Mouse (Mus musculus): ENCODE measurements around the gene Csrnp1. TPM values are rescaled to one million over a fixed set of nuclear protein-coding genes. Genes with fewer than 3 reads are reported as not detected.

Csrnp1 gene
- polyA plus RNA-seq, 1 experiment from 2014 or later = 1.9 TPM

DNA sequence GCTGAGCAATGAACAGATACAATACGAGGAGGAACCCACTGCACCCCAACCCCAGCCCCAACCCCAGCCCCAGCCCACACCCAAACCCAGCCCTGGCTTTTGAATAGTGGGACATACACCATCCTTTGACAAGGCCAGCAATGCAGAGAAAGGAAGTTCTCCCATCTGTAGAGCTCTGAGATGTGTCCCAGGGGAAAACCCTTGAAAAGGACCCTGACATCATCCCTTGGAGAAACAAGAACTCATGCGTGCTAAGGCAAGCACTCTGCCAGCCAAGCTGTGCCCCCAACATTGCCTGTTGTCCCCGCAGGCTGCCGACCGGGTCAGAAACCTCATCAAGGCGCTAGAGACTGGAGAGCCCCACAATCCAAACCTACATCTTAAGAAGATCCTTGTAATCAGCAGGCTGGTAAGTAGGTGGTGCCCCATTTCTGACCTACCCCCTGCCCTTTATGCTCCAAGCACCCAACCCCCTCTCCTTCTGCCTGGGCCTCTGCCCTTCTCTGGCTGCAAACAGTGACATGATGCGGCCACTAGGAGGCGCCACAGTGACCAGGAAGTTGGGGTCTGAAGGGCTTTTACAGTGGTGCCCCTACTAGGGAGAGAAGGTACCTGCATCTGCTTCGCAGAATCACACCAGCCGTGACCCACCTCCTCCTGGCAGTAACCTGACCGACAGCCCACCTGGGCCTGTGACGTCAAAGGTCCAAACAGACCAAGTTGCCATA lies 39.1 kb downstream of the Csrnp1 start:
- no peaks in the 10 kb centered on the region for H3K27me3 ChIP-seq (ENCODE audit: control insufficient read depth, insufficient read depth, low read length)
- no peak for ATAC-seq (ENCODE audit: low FRiP score, low TSS enrichment)
- H3K27ac ChIP-seq (ENCODE audit: low read depth, low read length) = no peak overlapping the region
- no peaks in the 10 kb centered on the region for H3K36me3 ChIP-seq (ENCODE audit: control insufficient read depth, insufficient read depth, low read length)
- H3K9ac ChIP-seq (ENCODE audit: low read depth, low read length) = no peak overlapping the region
- H3K9me3 ChIP-seq (ENCODE audit: control insufficient read depth, low read length) = no peaks in the 10 kb centered on the region
- H3K4me1 ChIP-seq (ENCODE audit: control insufficient read depth, insufficient read depth, low read length) = 0 out of 2 replicates have a peak, but pooled peaks cover 3% of the 10 kb centered on the region
- 72% methylated on average over 12 of the region's 12 CpGs for WGBS
- no peak overlapping the region for H3K4me2 ChIP-seq (replicated peaks; ENCODE audit: low read depth, low read length)
- H3K4me3 ChIP-seq (ENCODE audit: low read length) = no peak overlapping the region

DNA sequence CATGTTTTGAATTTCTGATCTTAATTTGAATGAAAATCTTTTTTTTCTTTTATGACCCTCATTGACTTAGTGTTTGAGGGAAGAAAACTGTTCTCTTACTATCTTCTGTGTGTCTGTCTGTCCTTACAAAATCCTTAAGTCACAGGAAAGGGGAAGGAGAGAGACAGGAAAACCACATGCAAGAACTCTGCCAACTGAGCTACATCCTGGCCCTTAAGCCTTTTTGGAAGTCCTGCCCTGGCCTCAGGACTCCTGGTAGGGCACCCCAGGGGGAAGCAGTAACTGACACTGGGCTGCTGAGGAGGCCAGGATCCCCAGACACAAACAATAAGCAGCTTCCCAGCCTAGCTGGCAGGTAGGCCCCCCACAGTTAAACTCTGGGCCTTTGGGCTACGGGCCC lies 41.1 kb downstream of the Csrnp1 start:
- WGBS = 75% methylated on average over 1 of the region's 1 CpGs
- H3K9ac ChIP-seq (ENCODE audit: low read depth, low read length) = no peak overlapping the region
- H3K36me3 ChIP-seq (ENCODE audit: control insufficient read depth, insufficient read depth, low read length) = no peaks in the 10 kb centered on the region
- 0 out of 2 replicates have a peak, but pooled peaks cover under 1% of the 10 kb centered on the region for H3K4me1 ChIP-seq (ENCODE audit: control insufficient read depth, insufficient read depth, low read length)
- no peak for ATAC-seq (ENCODE audit: low FRiP score, low TSS enrichment)
- no peak overlapping the region for H3K4me3 ChIP-seq (ENCODE audit: low read length)
- no peaks in the 10 kb centered on the region for H3K27me3 ChIP-seq (ENCODE audit: control insufficient read depth, insufficient read depth, low read length)
- H3K9me3 ChIP-seq (ENCODE audit: control insufficient read depth, low read length) = no peaks in the 10 kb centered on the region
- H3K4me2 ChIP-seq (replicated peaks; ENCODE audit: low read depth, low read length) = no peak overlapping the region
- H3K27ac ChIP-seq (ENCODE audit: low read depth, low read length) = no peak overlapping the region

DNA sequence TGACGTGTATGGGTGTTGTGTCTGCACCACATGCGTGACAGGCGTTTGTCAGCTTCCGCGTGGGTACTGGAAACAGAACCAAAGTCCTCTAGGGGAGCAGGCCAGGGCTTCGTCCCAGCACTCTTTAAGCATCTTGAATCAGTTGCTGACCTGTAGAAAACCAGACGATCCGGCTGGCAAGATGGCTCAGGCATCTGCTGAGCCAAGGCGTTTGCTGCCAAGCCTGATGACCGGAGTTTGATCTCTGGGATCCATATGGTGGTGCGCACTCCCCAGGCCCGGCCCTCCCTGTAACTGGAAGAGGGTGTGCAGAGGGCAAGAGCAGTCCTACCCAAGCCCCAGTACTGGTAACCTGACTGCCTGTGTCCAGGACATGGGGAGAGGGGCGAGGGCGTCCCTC lies 42.6 kb downstream of the Csrnp1 start:
- ATAC-seq (ENCODE audit: low FRiP score, low TSS enrichment) = no peak

DNA sequence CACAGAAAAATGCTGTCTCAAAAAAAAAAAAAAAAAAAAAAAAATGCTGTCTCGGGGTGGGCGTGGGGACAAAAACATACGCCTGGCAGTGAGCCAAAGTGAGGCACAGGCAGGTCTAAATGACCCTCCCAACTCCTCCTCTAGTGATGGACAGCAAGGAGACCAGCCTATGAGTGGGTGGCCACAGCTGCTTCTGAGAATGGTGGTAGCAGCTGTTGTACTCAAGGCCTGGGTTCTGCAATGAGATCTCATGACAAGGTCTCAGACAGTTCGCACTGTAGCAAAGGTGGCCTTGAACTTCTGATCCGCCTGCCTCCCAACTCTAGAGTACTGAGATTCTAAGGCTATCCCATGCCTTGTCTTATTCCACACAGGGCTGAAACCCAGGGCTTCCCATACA lies 43.1 kb downstream of the Csrnp1 start:
- Histone ChIP-seq H3K4me2 (replicated peaks; ENCODE audit: low read depth, low read length) (no peak overlapping the region), H3K4me1 (ENCODE audit: control insufficient read depth, insufficient read depth, low read length) (peaks cover 6% of the 10 kb centered on the region; the same call in 1 of the 2 replicates), H3K27me3 (ENCODE audit: control insufficient read depth, insufficient read depth, low read length) (no peaks in the 10 kb centered on the region), H3K4me3 (ENCODE audit: low read length) (no peak overlapping the region), H3K27ac (ENCODE audit: low read depth, low read length) (no peak overlapping the region), H3K9ac (ENCODE audit: low read depth, low read length) (no peak overlapping the region), H3K9me3 (ENCODE audit: control insufficient read depth, low read length) (no peaks in the 10 kb centered on the region), H3K36me3 (ENCODE audit: control insufficient read depth, insufficient read depth, low read length) (no peaks in the 10 kb centered on the region)
- no peak for ATAC-seq (ENCODE audit: low FRiP score, low TSS enrichment)
- WGBS = 75% methylated on average over 5 of the region's 5 CpGs

More for the DNA sequence above, 42.6 kb downstream of the Csrnp1 start:
- Histone ChIP-seq H3K27me3 (ENCODE audit: control insufficient read depth, insufficient read depth, low read length) (no peaks in the 10 kb centered on the region), H3K36me3 (ENCODE audit: control insufficient read depth, insufficient read depth, low read length) (no peaks in the 10 kb centered on the region), H3K4me3 (ENCODE audit: low read length) (no peak overlapping the region), H3K9me3 (ENCODE audit: control insufficient read depth, low read length) (no peaks in the 10 kb centered on the region), H3K4me2 (replicated peaks; ENCODE audit: low read depth, low read length) (no peak overlapping the region), H3K4me1 (ENCODE audit: control insufficient read depth, insufficient read depth, low read length) (peaks cover 3% of the 10 kb centered on the region; the same call in 1 of the 2 replicates), H3K27ac (ENCODE audit: low read depth, low read length) (no peak overlapping the region), H3K9ac (ENCODE audit: low read depth, low read length) (no peak overlapping the region)
- 81% methylated on average over 14 of the region's 14 CpGs for WGBS

DNA sequence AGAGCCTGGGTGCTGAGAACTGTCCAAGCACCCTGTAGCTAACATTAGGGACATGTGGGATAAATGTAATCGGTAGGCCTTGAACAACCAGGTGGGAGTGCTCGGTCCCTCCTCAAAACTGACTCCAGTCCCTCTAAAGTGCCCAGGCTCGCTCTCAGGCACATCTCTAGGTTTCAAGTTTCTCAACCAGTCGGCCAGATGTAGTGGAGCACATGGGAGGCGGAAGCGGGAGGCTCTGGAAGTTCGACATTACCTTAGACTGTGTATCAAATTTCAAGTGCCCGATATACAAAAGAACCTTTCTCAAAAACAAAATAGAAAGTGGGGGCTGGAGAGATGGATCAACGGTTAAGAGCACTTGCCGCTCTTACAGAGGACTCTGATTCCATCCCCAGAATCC lies 44.8 kb downstream of the Csrnp1 start:
- WGBS = 28% methylated on average over 10 of the region's 10 CpGs

GRCm38 (mm10) chr9:119938496-119938895 lies 46.0 kb downstream of the Csrnp1 start:
- Histone ChIP-seq H3K9ac (ENCODE audit: low read depth, low read length) (no peak overlapping the region), H3K4me2 (replicated peaks; ENCODE audit: low read depth, low read length) (no peak overlapping the region)
- WGBS = 56% methylated on average over 4 of the region's 4 CpGs

More for the DNA sequence above, 44.8 kb downstream of the Csrnp1 start:
- Histone ChIP-seq H3K9ac (ENCODE audit: low read depth, low read length) (no peak overlapping the region), H3K4me2 (replicated peaks; ENCODE audit: low read depth, low read length) (no peak overlapping the region), H3K4me1 (ENCODE audit: control insufficient read depth, insufficient read depth, low read length) (peaks cover 9% of the 10 kb centered on the region; the same call in 1 of the 2 replicates), H3K27ac (ENCODE audit: low read depth, low read length) (no peak overlapping the region), H3K36me3 (ENCODE audit: control insufficient read depth, insufficient read depth, low read length) (no peaks in the 10 kb centered on the region), H3K9me3 (ENCODE audit: control insufficient read depth, low read length) (no peaks in the 10 kb centered on the region), H3K27me3 (ENCODE audit: control insufficient read depth, insufficient read depth, low read length) (no peaks in the 10 kb centered on the region), H3K4me3 (ENCODE audit: low read length) (no peak overlapping the region)
- ATAC-seq (ENCODE audit: low FRiP score, low TSS enrichment) = no peak

DNA sequence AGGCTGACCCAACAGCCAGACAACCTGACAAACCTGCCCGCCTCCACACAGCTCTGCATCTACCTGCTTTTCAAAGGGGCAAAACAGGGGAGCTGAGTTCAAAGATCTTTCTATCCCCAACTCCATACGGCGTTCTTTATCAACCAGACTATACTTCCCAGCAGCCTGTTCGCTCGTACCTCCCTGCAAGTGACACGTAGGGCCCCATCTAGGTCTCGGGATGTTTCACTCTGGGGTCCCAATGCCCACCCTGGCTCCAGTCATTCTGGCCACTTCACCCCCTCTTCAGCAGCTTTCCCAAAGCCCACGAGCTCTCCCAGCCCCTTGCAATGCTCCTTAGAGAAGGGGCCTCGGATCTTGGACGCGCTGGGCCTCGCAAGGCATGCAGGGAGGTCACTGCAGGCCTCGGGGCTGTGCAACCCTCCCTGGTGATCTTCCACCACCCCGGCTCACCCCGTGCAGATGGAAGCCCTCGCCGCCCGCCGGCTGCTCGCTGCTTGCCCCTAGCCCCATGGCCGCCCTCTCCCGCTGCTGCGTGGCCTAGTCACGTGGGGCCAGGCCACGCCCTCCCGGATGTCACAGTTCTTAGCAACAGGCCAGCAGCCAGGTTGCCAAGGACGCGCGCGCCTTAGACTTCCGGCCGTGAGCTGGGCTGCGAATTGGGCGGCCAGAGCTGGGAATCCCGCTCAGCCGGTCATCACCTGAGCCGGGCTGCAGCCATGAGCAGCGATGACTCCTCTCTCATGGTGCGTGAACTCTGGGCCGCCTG lies 47.3 kb downstream of the Csrnp1 start, which contains the start of the genes Gorasp1 and Ttc21a:
TSS of gene Gorasp1 (minus strand) at position 561 of the 769 bp plus-strand sequence.
TSS of gene Ttc21a (plus strand) at position 602 of the 769 bp plus-strand sequence.
- Histone ChIP-seq H3K4me3 (ENCODE audit: low read length) (peak within 1 kb of the TSS; percentile 59), H3K27me3 (ENCODE audit: control insufficient read depth, insufficient read depth, low read length) (no peaks in the 10 kb centered on the region), H3K4me2 (replicated peaks; ENCODE audit: low read depth, low read length) (peak within 1 kb of the TSS; percentile 85), H3K4me1 (ENCODE audit: control insufficient read depth, insufficient read depth, low read length) (peaks cover 9% of the 10 kb centered on the region; the same call in 1 of the 2 replicates), H3K9ac (ENCODE audit: low read depth, low read length) (peak within 1 kb of the TSS; percentile 78), H3K36me3 (ENCODE audit: control insufficient read depth, insufficient read depth, low read length) (no peaks in the 10 kb centered on the region), H3K9me3 (ENCODE audit: control insufficient read depth, low read length) (no peaks in the 10 kb centered on the region), H3K27ac (ENCODE audit: low read depth, low read length) (peak within 1 kb of the TSS; percentile 44; the same call in 1 of the 2 replicates)
- 5% methylated on average over 40 of the region's 40 CpGs for WGBS
- peak; percentile 96 for ATAC-seq (ENCODE audit: low FRiP score, low TSS enrichment)

More at GRCm38 (mm10) chr9:119938496-119938895, 46.0 kb downstream of the Csrnp1 start:
- H3K4me3 ChIP-seq (ENCODE audit: low read length) = no peak overlapping the region
- H3K27me3 ChIP-seq (ENCODE audit: control insufficient read depth, insufficient read depth, low read length) = no peaks in the 10 kb centered on the region
- H3K36me3 ChIP-seq (ENCODE audit: control insufficient read depth, insufficient read depth, low read length) = no peaks in the 10 kb centered on the region
- ATAC-seq (ENCODE audit: low FRiP score, low TSS enrichment) = no peak
- H3K27ac ChIP-seq (ENCODE audit: low read depth, low read length) = no peak overlapping the region
- H3K4me1 ChIP-seq (ENCODE audit: control insufficient read depth, insufficient read depth, low read length) = peaks cover 9% of the 10 kb centered on the region; the same call in 1 of the 2 replicates
- no peaks in the 10 kb centered on the region for H3K9me3 ChIP-seq (ENCODE audit: control insufficient read depth, low read length)

DNA sequence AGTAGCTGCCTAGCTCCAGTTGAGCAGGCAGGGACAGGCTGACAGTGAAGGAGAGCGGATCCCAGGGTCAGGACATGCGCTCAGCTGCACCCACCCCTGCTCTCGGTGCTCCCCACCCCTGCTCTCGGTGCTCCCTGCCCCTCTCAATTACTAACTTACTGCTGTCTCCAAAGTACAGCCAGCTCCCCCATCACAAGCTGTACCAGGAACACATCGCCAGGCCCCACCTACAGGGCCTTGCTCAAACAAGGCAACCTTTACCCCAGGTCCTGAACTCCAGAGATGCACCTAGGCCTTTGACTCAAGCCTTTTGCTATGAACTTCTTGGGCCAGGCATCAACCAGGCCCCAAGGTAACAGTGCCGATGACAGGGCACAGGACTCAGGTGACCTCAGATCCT lies 50.8 kb downstream of the Csrnp1 start:
- Histone ChIP-seq H3K4me3 (ENCODE audit: low read length) (no peak overlapping the region), H3K36me3 (ENCODE audit: control insufficient read depth, insufficient read depth, low read length) (peaks cover 28% of the 10 kb centered on the region), H3K9me3 (ENCODE audit: control insufficient read depth, low read length) (no peaks in the 10 kb centered on the region), H3K4me2 (replicated peaks; ENCODE audit: low read depth, low read length) (no peak overlapping the region), H3K27ac (ENCODE audit: low read depth, low read length) (no peak overlapping the region), H3K27me3 (ENCODE audit: control insufficient read depth, insufficient read depth, low read length) (no peaks in the 10 kb centered on the region), H3K4me1 (ENCODE audit: control insufficient read depth, insufficient read depth, low read length) (peaks cover 9% of the 10 kb centered on the region; the same call in 1 of the 2 replicates), H3K9ac (ENCODE audit: low read depth, low read length) (no peak overlapping the region)
- ATAC-seq (ENCODE audit: low FRiP score, low TSS enrichment) = no peak
- WGBS = 94% methylated on average over 6 of the region's 6 CpGs

Data from kidney, embryonic 14.5 days (tissue).